Mouse (Mus musculus) hindbrain, postnatal 0 days (tissue): ENCODE measurements around the gene Shisa5. TPM values are rescaled to one million over a fixed set of nuclear protein-coding genes. Genes with fewer than 3 reads are reported as not detected.

Experiments
- ATAC-seq: fragments of 200-750 bp; cut with Nextera tagmentation; 2 replicates; pipeline ENCODE4 v1.8.0; 2017; ENCODE audit warnings: mild to moderate bottlenecking, moderate TSS enrichment, moderate library complexity
- DNase-seq: peaks from one replicate; pipeline ENCODE4 v3.0.0-alpha.2; 2015; ENCODE audit warnings: low spot score
- H3K27ac ChIP-seq: fragments of 300-500 bp; sonication (generic); 2 replicates; pipeline ENCODE4 v1.5.1; 2014; ENCODE audit warnings: mild to moderate bottlenecking
- H3K27me3 ChIP-seq: fragments of 300-500 bp; sonication (generic); 2 replicates; pipeline ENCODE4 v1.6.1; 2014; ENCODE audit warnings: low read length, mixed read lengths; ENCODE audit not compliant: insufficient read depth
- H3K36me3 ChIP-seq: fragments of 300-500 bp; sonication (generic); 2 replicates; pipeline ENCODE4 v1.6.1; 2014; ENCODE audit warnings: low read length, mixed read lengths; ENCODE audit not compliant: insufficient read depth
- H3K4me1 ChIP-seq: fragments of 300-500 bp; sonication (generic); 2 replicates; pipeline ENCODE4 v1.6.1; 2014; ENCODE audit warnings: antibody characterized with exemption, low read length, mixed read lengths; ENCODE audit not compliant: insufficient read depth
- H3K4me2 ChIP-seq: fragments of 300-500 bp; sonication (generic); 2 replicates; pipeline ENCODE4 v1.6.1; 2014; ENCODE audit warnings: low read depth, mild to moderate bottlenecking, low read length, moderate library complexity, mixed read lengths
- H3K4me3 ChIP-seq: fragments of 300-500 bp; sonication (generic); 2 replicates; pipeline ENCODE4 v1.5.1; 2014; ENCODE audit warnings: low read length
- H3K9ac ChIP-seq: fragments of 300-500 bp; sonication (generic); replicated peaks from 2 replicates; pipeline ENCODE4 v1.6.1; 2014; ENCODE audit warnings: mild to moderate bottlenecking, low read length, moderate library complexity, mixed read lengths
- H3K9me3 ChIP-seq: fragments of 300-500 bp; sonication (generic); 2 replicates; pipeline ENCODE4 v1.6.1; 2016; ENCODE audit warnings: low read length, mixed read lengths
- CTCF ChIP-seq: IDR thresholded peaks from 2 replicates; pipeline ENCODE4 v1.5.1; 2016; ENCODE audit warnings: antibody characterized with exemption, control low read depth, low read depth
- WGBS: fragments of 180-500 bp; shearing (Covaris S2); extraction: QIAGEN DNeasy Blood & Tissue Kit; methylation state at CpG from one replicate; pipeline ENCODE4 v1.1.7; 2014; 5-methylcytosine and 5-hydroxymethylcytosine counted together
- polyA plus RNA-seq: library from polyadenylated mRNA; unstranded; fragments of >200 nt; fragmentation: Nextera tagmentation; extraction: Ambion mirVana; gene quantifications from 2 replicates; pipeline ENCODE4 v1.2.1, GENCODE M21; 2015
- total RNA-seq: library from RNA; depleted of rRNA; stranded (reverse); fragments of >200 nt; gene quantifications from 2 replicates; pipeline ENCODE4 v1.2.3, GENCODE M21; 2014

Gene Shisa5
- total and polyA plus RNA-seq, 2 experiments from 2014 or later, result 77.6 to 90.6 TPM

GRCm38 (mm10) chr9:109096251-109096661 is 57.9 kb downstream of the Shisa5 start:
- ATAC-seq (no peak), DNase-seq (peak; percentile 44)
- Histone ChIP-seq H3K27me3 (no peaks in the 10 kb centered on the region), H3K4me1 (peaks cover 18% of the 10 kb centered on the region; the same call in 1 of the 2 replicates), H3K4me2 (peak overlapping the region; percentile 70), H3K9me3 (no peaks in the 10 kb centered on the region), H3K4me3 (peak overlapping the region; percentile 75), H3K27ac (peak overlapping the region; percentile 99), H3K9ac (peak overlapping the region; percentile 92), H3K36me3 (peaks cover 9% of the 10 kb centered on the region; the same call in 1 of the 2 replicates)
- WGBS, result 10% methylated on average over 9 of the region's 9 CpGs
- TF ChIP-seq CTCF, result no peak

- H3K9me3 ChIP-seq, result no peaks in the 10 kb centered on the region
- H3K4me1 ChIP-seq, result peaks cover 18% of the 10 kb centered on the region; the same call in 1 of the 2 replicates
- peaks cover 3% of the 10 kb centered on the region; the same call in 1 of the 2 replicates for H3K36me3 ChIP-seq
- ATAC-seq (no peak), DNase-seq (no peak)
- peak overlapping the region; percentile 70 for H3K4me2 ChIP-seq
- peak overlapping the region; percentile 92 for H3K9ac ChIP-seq
- WGBS, result 7% methylated on average over 6 of the region's 6 CpGs
- H3K27me3 ChIP-seq, result no peaks in the 10 kb centered on the region
- peak overlapping the region; percentile 75 for H3K4me3 ChIP-seq
- no peak for TF ChIP-seq CTCF
- peak overlapping the region; percentile 99 for H3K27ac ChIP-seq
Observed at GRCm38 (mm10) chr9:109096856-109097255, 58.5 kb downstream of the Shisa5 start.

DNA sequence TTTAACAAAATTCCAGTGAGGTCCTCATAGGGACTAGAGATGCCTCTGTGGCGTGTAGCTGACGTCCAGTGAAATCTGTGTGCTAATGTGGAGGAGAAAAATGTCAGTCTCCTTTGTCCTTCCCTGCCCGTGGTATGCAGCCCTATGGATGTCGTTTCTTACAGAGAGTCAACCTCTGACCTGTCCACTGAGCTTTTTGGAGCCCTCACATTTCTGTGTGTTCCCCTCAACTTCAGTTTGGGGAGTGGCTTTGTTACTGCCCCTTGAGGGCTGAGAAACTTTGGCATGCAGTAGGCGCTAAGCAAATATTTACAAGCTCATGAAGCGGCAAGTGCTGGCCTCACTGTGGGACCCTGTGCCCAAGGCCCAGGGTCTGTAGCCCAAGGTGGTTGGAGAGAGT is 58.9 kb downstream of the Shisa5 start:
- H3K27me3 ChIP-seq, result no peaks in the 10 kb centered on the region
- peak overlapping the region; percentile 70 for H3K4me2 ChIP-seq
- peak overlapping the region; percentile 75 for H3K4me3 ChIP-seq
- WGBS, result 13% methylated on average over 6 of the region's 6 CpGs
- H3K4me1 ChIP-seq, result peaks cover 18% of the 10 kb centered on the region; the same call in 1 of the 2 replicates
- peak overlapping the region; percentile 99 for H3K27ac ChIP-seq
- H3K9ac ChIP-seq, result peak overlapping the region; percentile 92
- no peak for TF ChIP-seq CTCF
- H3K9me3 ChIP-seq, result no peaks in the 10 kb centered on the region
- DNase-seq, result peak; percentile 15
- peaks cover 4% of the 10 kb centered on the region; the same call in 1 of the 2 replicates for H3K36me3 ChIP-seq
- no peak for ATAC-seq

DNA sequence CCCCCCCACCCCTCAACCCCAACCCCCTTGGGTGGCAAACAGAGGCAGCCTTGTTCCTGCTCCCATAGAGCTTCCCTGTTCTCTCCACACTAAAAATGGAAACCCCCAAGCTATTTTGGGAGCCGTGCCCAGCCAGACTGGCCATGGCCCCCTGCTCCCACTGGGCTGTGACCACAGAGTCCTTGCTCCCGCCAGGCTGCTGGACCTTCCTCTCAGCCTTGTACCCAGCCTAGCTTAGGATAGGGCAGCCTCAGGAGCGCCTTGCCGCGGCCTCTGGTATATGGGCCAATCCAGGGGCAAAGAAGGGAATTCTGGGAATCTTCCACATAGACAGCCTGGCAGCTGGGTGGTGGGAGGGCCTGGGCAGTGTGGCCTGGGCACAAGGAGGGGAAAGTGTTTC is 59.5 kb downstream of the Shisa5 start:
- H3K9ac ChIP-seq, result peak overlapping the region; percentile 92; the same call in 1 of the 2 replicates
- H3K4me2 ChIP-seq, result peak overlapping the region; percentile 70
- TF ChIP-seq CTCF, result no peak
- ATAC-seq (peak; percentile 79), DNase-seq (peak; percentile 80)
- no peaks in the 10 kb centered on the region for H3K27me3 ChIP-seq
- WGBS, result 28% methylated on average over 5 of the region's 5 CpGs
- 0 out of 2 replicates have a peak overlapping the region, but pooled peaks have one; percentile 1 for H3K4me3 ChIP-seq
- no peaks in the 10 kb centered on the region for H3K9me3 ChIP-seq
- H3K4me1 ChIP-seq, result peaks cover 18% of the 10 kb centered on the region; the same call in 1 of the 2 replicates
- peak overlapping the region; percentile 99 for H3K27ac ChIP-seq
- peaks cover 8% of the 10 kb centered on the region; the same call in 1 of the 2 replicates for H3K36me3 ChIP-seq

DNA sequence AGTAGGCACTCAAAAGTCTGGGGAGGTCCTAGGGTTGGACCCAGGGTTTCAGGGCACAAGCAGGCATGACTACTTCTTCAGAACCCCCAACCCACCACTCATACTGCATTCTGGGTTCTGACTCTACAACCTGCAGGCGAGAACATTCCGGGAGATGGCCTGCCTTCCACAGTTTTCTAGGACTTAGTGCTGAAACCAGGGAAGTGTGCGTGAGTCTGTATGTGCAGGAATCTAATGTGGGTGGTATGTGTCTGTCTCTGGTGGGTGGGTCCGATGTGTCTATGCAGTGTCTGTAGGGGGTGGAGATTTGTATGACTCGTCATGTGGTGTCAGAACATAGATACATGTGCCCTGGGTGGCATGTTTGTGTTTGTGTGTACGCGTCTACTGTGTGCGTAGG is 60.0 kb downstream of the Shisa5 start:
- Histone ChIP-seq H3K4me1 (peaks cover 18% of the 10 kb centered on the region; the same call in 1 of the 2 replicates), H3K9me3 (no peaks in the 10 kb centered on the region), H3K27ac (peak overlapping the region; percentile 99), H3K4me3 (0 out of 2 replicates have a peak overlapping the region, but pooled peaks have one; percentile 1), H3K9ac (0 out of 2 replicates have a peak overlapping the region, but pooled peaks have one; percentile 92), H3K27me3 (no peaks in the 10 kb centered on the region), H3K4me2 (peak overlapping the region; percentile 70), H3K36me3 (peaks cover 9% of the 10 kb centered on the region; the same call in 1 of the 2 replicates)
- WGBS, result 69% methylated on average over 8 of the region's 8 CpGs
- DNase-seq (no peak), ATAC-seq (no peak)
- no peak for TF ChIP-seq CTCF

- Histone ChIP-seq H3K9ac (no peak overlapping the region), H3K4me3 (no peak overlapping the region), H3K4me1 (peaks cover 18% of the 10 kb centered on the region; the same call in 1 of the 2 replicates), H3K36me3 (peaks cover 9% of the 10 kb centered on the region; the same call in 1 of the 2 replicates), H3K27ac (peak overlapping the region; percentile 99), H3K27me3 (no peaks in the 10 kb centered on the region), H3K4me2 (peak overlapping the region; percentile 70), H3K9me3 (no peaks in the 10 kb centered on the region)
- ATAC-seq, result no peak
- DNase-seq, result peak; percentile 73
- no peak for TF ChIP-seq CTCF
- WGBS, result 23% methylated on average over 6 of the region's 6 CpGs
Observed at GRCm38 (mm10) chr9:109098969-109099368, 60.6 kb downstream of the Shisa5 start.
